Mouse (Mus musculus): Measurements from ENCODE around the gene Lars2. TPM values are rescaled to one million over a fixed set of nuclear protein-coding genes. Genes with fewer than 3 reads are reported as not detected.

Gene Lars2
- total and polyA plus RNA-seq, 3 experiments, result 5.1 to 15,188 (median 765) TPM

- Histone ChIP-seq H3K4me3 (replicated peaks in 1 of 3; ENCODE audit: low read depth in 2 of 3, low read length in 2 of 3, poor library complexity in 1 of 3) (no peak overlapping the region), H3K4me2 (ENCODE audit: insufficient read depth, low read depth, poor library complexity, severe bottlenecking) (no peak overlapping the region), H3K79me2 (replicated peaks; ENCODE audit: control insufficient read depth, extremely low read depth, insufficient read depth, poor library complexity, severe bottlenecking) (no peaks in the 10 kb centered on the region), H3K36me3 (replicated peaks in 1 of 2; ENCODE audit: control insufficient read depth in 1 of 2, insufficient read depth in 1 of 2, low read length in 1 of 2) (peaks cover 6 to 49% of the 10 kb centered on the region in 2 experiments), H3K27me3 (replicated peaks) (no peaks in the 10 kb centered on the region), H3K9ac (ENCODE audit: insufficient read depth, low read depth) (no peak overlapping the region), H3K27ac (ENCODE audit: insufficient read depth, low read depth) (no peak overlapping the region), H3K4me1 (ENCODE audit: control insufficient read depth in 1 of 2, insufficient read depth in 2 of 2) (peaks cover 5 to 22% of the 10 kb centered on the region in 2 experiments), H3K9me3 (replicated peaks; ENCODE audit: low read length) (no peaks in the 10 kb centered on the region)
- in situ Hi-C loops (cut with MboI; ENCODE audit: low pct_ligation_motif_present, low pct_unique_long_range_greater_than_20kb, low sequenced_read_pairs), result no loop called here
- dilution Hi-C loops (cut with MboI; ENCODE audit: extremely low pct_ligation_motif_present, extremely low pct_unique_long_range_greater_than_20kb, low sequenced_read_pairs), result no loop called here
- TF ChIP-seq JUN (IDR thresholded peaks at IDR 0.05; ENCODE audit: insufficient read depth, low read depth, low read length) (no peak), ZMIZ1 (IDR thresholded peaks at IDR 0.05; ENCODE audit: low read depth, low read length) (no peak)
- no peak for DNase-seq (ENCODE audit: extremely low read depth)
Observed at GRCm38 (mm10) chr9:123469087-123469486, 102.4 kb downstream of the Lars2 start.

- Histone ChIP-seq H3K9ac (ENCODE audit: insufficient read depth, low read depth) (no peak overlapping the region), H3K9me3 (replicated peaks; ENCODE audit: low read length) (no peaks in the 10 kb centered on the region), H3K4me1 (ENCODE audit: control insufficient read depth in 1 of 2, insufficient read depth in 2 of 2) (peaks cover 5 to 47% of the 10 kb centered on the region in 2 experiments), H3K4me3 (replicated peaks in 1 of 3; ENCODE audit: low read depth in 2 of 3, low read length in 2 of 3, poor library complexity in 1 of 3) (no peak overlapping the region), H3K36me3 (replicated peaks in 1 of 2; ENCODE audit: control insufficient read depth in 1 of 2, insufficient read depth in 1 of 2, low read length in 1 of 2) (peaks cover 0 to 11% of the 10 kb centered on the region in 2 experiments), H3K27ac (ENCODE audit: insufficient read depth, low read depth) (no peak overlapping the region), H3K27me3 (replicated peaks) (no peaks in the 10 kb centered on the region), H3K4me2 (ENCODE audit: insufficient read depth, low read depth, poor library complexity, severe bottlenecking) (no peak overlapping the region), H3K79me2 (replicated peaks; ENCODE audit: control insufficient read depth, extremely low read depth, insufficient read depth, poor library complexity, severe bottlenecking) (no peaks in the 10 kb centered on the region)
- TF ChIP-seq BHLHE40 (IDR thresholded peaks at IDR 0.05; ENCODE audit: low read depth, low read length), result no peak
- TF ChIP-seq ZNF384 (IDR thresholded peaks at IDR 0.05; ENCODE audit: low read depth, low read length), result no peak
- TF ChIP-seq MAFK (IDR thresholded peaks at IDR 0.05; ENCODE audit: insufficient replicate concordance, low read length), result no peak
- TF ChIP-seq RCOR1 (conservative IDR thresholded peaks at IDR 0.05; ENCODE audit: low read depth, low read length), result no peak
- TF ChIP-seq EP300 (IDR thresholded peaks at IDR 0.05; ENCODE audit: low read length), result no peak
- TF ChIP-seq NRF1 (IDR thresholded peaks at IDR 0.05; ENCODE audit: low read depth, low read length), result no peak
- in situ Hi-C loops (cut with MboI; ENCODE audit: low pct_ligation_motif_present, low pct_unique_long_range_greater_than_20kb, low sequenced_read_pairs), result no loop called here
- DNase-seq (ENCODE audit: extremely low read depth), result no peak
- dilution Hi-C loops (cut with MboI; ENCODE audit: extremely low pct_ligation_motif_present, extremely low pct_unique_long_range_greater_than_20kb, low sequenced_read_pairs), result no loop called here
Observed at GRCm38 (mm10) chr9:123473377-123473776, 106.7 kb downstream of the Lars2 start.

GRCm38 (mm10) chr9:123475569-123475968 is 108.8 kb downstream of the Lars2 start:
- no peak overlapping the region for H3K4me2 ChIP-seq (ENCODE audit: insufficient read depth, low read depth, poor library complexity, severe bottlenecking)
- in situ Hi-C loops (cut with MboI; ENCODE audit: low pct_ligation_motif_present, low pct_unique_long_range_greater_than_20kb, low sequenced_read_pairs), result no loop called here
- H3K27ac ChIP-seq (ENCODE audit: insufficient read depth, low read depth), result no peak overlapping the region
- dilution Hi-C loops (cut with MboI; ENCODE audit: extremely low pct_ligation_motif_present, extremely low pct_unique_long_range_greater_than_20kb, low sequenced_read_pairs), result no loop called here
- no peak overlapping the region for H3K9ac ChIP-seq (ENCODE audit: insufficient read depth, low read depth)
- no peak for TF ChIP-seq SIN3A (IDR thresholded peaks at IDR 0.05; ENCODE audit: low read length)
- TF ChIP-seq UBTF (IDR thresholded peaks at IDR 0.05; ENCODE audit: low read depth, low read length), result no peak
- no peak for TF ChIP-seq RAD21 (IDR thresholded peaks at IDR 0.05; ENCODE audit: low read depth, low read length)
- TF ChIP-seq GABPA (IDR thresholded peaks at IDR 0.05; ENCODE audit: insufficient replicate concordance, low read depth, low read length), result no peak
- no peak for TF ChIP-seq TBP (conservative IDR thresholded peaks at IDR 0.05; ENCODE audit: low read depth, low read length)
- TF ChIP-seq JUN (IDR thresholded peaks at IDR 0.05; ENCODE audit: insufficient read depth, low read depth, low read length), result no peak
- no peak for TF ChIP-seq POLR2AphosphoS2 (IDR thresholded peaks at IDR 0.05; ENCODE audit: low read depth, low read length)
- TF ChIP-seq ELF1 (IDR thresholded peaks at IDR 0.05; ENCODE audit: low read depth, low read length), result no peak
- TF ChIP-seq ZMIZ1 (IDR thresholded peaks at IDR 0.05; ENCODE audit: low read depth, low read length), result no peak
- TF ChIP-seq CHD1 (IDR thresholded peaks at IDR 0.05; ENCODE audit: low read depth, low read length), result no peak
- TF ChIP-seq USF2 (conservative IDR thresholded peaks at IDR 0.05; ENCODE audit: low read depth, low read length), result no peak
- TF ChIP-seq MAX (IDR thresholded peaks at IDR 0.05; ENCODE audit: low read length), result no peak
- no peaks in the 10 kb centered on the region for H3K27me3 ChIP-seq (replicated peaks)
- H3K4me3 ChIP-seq (replicated peaks in 1 of 3; ENCODE audit: low read depth in 2 of 3, low read length in 2 of 3, poor library complexity in 1 of 3), result no peak overlapping the region
- H3K4me1 ChIP-seq (ENCODE audit: control insufficient read depth in 1 of 2, insufficient read depth in 2 of 2), result peaks cover 5 to 38% of the 10 kb centered on the region in 2 experiments
- DNase-seq (ENCODE audit: extremely low read depth), result no peak
- peaks cover 14% of the 10 kb centered on the region for H3K79me2 ChIP-seq (replicated peaks; ENCODE audit: control insufficient read depth, extremely low read depth, insufficient read depth, poor library complexity, severe bottlenecking)
- peaks cover 0 to 17% of the 10 kb centered on the region in 2 experiments for H3K36me3 ChIP-seq (replicated peaks in 1 of 2; ENCODE audit: control insufficient read depth in 1 of 2, insufficient read depth in 1 of 2, low read length in 1 of 2)
- H3K9me3 ChIP-seq (replicated peaks; ENCODE audit: low read length), result no peaks in the 10 kb centered on the region

Data from CH12.LX (cell line).